Mouse (Mus musculus): ENCODE results near the gene Ftcd.

Ftcd gene

DNA sequence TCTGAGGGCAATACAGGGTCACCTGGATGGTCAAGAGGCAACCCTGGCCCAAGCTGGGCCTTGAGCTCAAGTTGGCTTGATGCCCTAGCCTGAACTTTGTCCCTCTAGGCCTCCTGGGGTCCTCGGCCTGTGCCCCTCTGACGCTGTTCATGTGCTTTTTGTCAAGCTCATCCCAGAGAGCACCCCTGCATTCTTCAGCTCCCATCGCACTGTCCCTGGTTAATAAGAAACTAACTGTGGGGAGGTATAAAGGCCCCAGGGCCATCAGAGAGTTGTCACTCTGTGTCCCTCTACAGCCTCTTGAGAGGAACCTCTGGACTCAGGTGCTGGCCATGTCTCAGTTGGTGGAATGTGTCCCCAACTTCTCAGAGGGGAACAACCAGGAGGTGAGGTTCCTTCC is at the start of gene Ftcd:
Gene Ftcd, plus strand, starts transcription at position 275 of the 400 bp plus-strand sequence.
- 90% methylated on average over 3 of the region's 3 CpGs for WGBS

DNA sequence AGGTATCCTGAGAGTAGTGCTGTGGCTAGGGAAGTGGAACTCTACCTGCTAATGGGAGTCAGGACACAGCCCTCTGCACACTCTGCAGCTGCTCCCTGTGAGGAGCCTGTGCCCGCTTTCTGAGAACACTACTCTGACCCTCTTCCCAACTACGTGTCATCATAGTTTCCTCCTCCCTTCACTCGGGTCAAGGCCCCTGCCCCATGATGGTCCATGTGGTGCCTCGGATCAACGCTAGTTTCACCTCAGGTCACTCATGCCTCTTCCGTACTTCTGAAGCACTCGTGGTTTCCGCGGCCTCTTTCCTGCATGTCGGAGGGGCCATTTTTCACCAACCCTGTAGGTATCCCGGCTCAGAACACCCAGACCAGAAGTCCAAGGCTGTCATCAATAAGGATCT is 44.5 kb upstream of the Ftcd start:
- 1% methylated on average over 11 of the region's 11 CpGs for WGBS

DNA sequence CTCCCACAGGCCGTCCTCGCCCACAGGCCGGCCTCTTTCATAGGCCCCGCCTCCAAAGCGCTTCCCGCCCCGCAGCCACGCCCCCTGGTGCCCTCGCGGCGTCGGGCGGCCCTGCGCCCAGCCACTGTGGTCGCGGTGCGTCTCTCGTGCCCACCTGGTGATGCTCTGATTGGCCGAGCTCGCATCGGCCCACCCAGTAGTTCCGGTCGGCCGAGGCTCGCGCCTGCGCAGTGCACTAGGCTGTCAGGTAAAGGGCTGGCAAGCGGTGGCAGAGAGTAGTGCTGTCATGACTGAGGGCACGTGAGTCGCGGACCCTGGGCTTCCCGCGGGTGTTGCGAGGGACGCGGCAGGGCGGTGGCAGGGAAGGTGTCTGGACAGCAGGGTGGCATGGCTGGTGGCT is 44.1 kb upstream of the Ftcd start, which contains the start of gene Lss:
Gene Lss, plus strand, starts transcription at position 214 of the 400 bp plus-strand sequence.
- under 1% methylated on average over 37 of the region's 37 CpGs for WGBS

DNA sequence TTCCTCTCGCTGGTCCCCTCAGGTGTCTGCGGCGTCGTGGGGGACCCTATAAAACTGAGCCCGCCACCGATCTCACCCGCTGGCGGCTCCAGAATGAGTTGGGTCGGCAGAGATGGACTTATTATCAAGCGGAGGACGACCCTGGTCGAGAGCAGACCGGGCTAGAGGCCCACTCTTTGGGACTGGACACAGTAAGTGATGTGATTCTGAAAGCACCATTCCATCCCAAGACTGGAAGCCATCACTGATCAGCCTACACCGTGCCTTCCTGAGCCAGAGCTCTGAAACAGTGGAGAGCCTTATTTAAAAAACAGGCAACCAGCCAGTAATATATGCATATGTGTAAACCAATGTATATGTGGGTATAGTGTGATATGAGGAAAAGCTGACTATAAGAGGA is 43.6 kb upstream of the Ftcd start:
- WGBS, result 2% methylated on average over 14 of the region's 14 CpGs

DNA sequence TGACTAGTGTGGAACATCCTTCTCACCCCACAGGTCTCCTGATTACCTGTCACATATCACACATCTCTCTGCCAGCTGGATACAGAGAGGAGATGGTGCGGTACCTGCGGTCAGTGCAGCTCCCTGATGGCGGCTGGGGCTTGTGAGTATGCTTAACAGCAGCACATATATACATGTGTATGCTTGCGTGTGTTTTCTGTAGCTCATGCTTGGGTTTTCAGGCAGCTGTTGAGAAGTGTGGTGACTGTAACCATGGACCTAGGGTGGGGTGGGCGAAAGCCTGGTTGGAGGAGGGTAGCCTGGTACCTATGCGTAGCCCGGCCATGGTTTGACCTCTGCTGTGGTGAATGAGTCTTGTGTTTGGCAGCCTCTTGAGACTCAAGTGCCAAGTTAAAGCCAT is 39.9 kb upstream of the Ftcd start:
- WGBS, result 93% methylated on average over 7 of the region's 7 CpGs

DNA sequence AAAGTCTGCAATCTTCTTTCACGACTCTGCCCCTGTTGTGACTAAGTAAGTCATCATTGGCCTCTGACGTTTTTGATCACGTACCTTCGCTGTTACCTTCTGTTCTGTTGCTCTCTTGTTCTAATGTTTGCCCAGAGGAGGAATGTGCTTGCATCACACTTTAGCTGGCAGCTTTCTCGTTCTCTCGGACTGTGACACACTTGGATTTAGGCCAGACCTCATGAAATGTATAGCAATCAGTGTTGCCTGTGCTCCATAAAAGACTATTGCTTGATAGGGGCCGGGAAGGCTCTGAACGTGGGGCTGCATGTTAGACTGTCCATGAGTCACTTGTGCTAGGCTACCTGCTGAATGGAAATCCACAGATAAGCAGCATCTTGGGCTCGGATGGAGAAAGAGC is 37.8 kb upstream of the Ftcd start:
- 60% methylated on average over 9 of the region's 9 CpGs for WGBS

DNA sequence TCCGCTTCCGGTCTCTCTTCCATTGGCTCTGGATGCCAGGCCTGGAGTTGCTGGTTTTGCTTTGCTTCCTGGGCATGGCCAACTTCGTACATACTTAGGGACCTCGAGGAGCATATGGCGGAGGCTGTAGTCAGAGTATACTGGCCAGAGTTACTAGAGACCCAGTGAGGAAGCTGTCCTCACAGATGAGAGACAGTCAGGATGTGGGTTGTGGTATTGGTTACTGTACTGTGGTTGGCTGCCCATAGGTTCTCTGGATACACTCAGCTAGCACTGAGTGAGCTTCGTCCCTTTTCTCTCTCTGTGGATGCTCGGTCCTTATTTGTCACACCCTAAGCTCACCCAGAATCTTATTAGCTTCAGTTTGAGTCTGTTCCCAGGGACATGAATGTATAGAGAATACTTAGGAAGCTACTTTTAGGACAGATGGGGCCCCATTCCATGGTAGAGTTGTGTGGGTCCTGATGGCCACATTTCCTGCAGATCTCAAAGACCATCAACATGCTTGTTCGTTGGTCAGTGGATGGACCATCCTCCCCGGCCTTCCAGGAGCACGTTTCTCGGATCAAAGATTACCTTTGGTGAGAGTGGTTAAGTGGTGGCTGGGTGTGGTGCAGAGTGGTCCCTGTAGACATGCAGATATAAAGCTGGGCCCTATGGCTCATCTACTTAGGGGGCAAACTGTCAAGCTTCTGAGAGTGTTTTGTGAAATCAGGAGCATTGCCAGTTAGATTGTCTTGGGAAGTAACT is 33.9 kb upstream of the Ftcd start:
- 94% methylated on average over 11 of the region's 11 CpGs for WGBS

DNA sequence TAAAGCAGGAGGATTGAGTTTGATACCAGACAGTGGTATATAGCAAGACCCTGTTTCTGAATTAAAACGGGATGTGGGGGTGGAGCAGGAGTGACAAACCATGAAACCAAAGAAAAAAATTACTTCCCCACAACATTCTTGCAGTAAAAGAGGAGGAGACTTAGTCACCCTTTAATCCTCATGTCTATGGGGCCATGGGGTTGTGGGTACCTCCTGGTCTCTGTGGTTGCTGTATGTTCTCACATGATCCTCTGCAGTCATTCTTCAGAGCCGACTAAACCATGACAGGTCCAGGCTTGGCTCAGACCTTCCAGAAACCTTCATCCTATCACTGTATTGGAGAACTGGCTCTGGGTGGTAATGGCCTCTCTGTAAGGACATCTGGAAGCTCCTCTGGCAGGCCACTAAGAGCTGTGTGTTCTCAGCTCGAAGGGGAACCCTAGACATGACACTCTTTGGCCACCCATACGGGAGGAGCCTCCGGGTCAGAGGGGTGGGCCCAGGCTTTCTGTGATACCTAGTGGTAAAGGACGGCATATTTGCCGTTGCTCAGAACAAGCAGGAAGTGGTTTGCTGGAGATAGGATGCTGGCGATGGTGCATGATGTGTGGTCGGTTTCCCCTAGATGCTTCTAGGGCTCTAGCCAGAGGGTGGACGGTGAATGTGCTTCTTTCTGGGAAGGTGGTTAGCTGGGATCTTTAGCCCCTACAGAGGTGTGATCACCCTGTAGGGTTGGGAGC is 32.6 kb upstream of the Ftcd start:
- WGBS, result 86% methylated on average over 10 of the region's 10 CpGs

DNA sequence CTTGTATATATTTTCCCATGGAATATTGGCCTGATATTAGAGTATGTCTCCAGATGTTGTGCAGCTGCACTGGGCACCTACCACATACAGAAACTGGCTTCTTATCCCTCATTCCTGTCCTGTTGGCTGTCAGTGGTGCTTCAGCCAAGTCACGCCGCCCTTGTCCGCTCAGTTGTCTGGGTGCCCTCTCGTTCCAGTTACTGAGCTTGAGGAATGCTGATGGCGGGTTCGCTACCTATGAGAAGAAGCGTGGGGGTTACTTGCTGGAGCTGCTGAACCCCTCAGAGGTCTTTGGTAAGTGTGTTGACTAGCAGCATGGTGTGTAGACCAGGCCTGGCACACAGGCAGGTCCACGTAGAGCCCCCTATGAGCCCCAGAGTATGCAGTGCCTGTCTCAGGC is 28.9 kb upstream of the Ftcd start:
- WGBS, result 94% methylated on average over 8 of the region's 8 CpGs

DNA sequence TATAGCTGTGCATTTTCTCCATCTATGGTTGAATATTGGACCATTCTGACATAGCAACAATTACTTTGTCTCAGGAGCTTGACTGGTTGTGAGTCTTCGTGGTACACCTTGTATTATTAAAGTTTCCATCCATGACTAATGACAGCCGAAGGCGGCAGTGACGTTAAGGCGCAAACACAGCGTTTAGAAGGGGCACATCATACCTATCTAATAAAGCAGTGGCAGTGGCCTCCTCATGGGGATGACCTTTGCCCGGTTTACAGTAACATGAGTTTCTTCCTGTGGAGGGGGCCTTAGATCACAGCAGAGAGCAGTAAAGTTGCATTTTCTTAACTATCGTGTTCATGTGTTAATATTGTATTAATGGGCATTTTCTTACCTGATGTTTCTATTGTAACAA is 27.2 kb upstream of the Ftcd start:
- 94% methylated on average over 8 of the region's 8 CpGs for WGBS

DNA sequence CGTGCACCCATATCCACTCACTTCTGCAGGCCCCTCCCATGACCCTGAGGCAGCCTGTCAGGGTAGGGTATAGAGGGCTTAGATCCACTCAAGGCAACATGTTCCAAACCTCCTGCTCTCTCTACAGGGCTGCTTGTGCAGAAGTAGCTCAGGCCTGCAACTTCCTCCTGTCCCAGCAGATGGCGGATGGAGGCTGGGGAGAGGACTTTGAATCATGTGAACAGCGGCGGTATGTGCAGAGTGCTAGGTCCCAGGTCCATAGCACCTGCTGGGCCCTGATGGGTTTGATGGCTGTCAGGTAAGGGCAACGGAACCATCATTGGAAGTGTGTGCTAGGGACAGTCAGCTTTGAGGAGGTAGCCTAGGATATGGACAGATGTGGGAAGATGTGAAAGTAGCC is 25.0 kb upstream of the Ftcd start:
- 91% methylated on average over 5 of the region's 5 CpGs for WGBS

DNA sequence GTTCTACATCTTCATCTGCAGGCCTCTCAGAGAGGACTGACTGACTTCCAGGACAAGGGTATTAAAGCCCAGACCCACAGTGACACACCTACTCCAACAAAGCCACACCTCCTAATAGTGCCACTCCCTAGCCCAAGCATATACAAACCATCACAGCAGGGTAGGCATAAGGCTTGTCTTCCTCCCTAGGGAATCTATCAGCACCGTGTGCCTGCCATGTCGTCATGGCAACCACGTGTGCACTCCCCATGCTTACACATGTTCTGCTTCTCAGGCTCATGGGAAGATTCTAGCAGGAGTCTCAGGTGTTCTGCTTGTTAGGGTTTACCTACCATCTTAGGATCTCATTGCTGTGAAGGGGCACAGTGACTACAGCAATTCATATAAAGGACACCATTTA is 23.9 kb upstream of the Ftcd start:
- 62% methylated on average over 3 of the region's 3 CpGs for WGBS

DNA sequence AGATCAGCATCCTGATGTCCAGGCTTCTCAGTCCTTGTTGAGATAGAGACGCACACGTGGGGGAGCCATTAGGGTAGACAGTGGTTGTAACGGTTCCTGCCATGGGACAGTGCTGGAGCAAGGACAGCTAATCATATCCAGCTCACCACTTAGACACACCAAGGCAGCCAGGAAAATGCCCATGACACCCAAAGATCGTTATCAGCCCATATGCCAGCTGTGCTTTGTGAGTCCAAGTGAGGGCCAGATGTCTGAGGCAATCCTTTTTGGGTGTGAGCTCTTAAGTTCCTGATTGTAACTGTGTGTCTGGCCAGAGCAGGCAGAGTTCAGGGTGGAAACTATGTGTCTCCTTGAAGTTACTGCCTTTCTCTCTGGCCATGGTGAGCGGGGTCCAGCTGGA is 21.4 kb upstream of the Ftcd start:
- WGBS, result 92% methylated on average over 5 of the region's 5 CpGs

DNA sequence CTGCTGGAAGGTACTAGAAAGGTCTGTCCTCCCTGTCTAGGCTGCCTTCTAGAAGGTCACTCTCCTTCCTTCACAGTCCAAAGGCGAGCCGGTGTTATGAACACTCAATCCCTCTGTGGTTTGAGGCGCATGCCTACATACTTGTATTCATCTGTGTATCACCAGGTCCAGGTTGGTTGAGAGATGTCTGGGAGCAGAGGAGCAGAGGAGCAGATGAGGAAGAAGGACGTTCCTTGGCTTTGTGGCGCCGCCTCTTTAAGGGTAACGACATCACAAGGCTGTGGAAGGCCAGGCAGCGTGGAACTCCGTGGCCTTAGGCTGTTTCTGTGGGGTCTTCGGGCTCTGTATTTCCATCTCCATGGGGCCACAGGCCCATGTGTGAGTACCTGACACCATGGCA is 13.5 kb upstream of the Ftcd start, which contains the start of gene Spatc1l:
Gene Spatc1l, plus strand, starts transcription at position 301 of the 400 bp plus-strand sequence.
- WGBS, result 92% methylated on average over 10 of the region's 10 CpGs

DNA sequence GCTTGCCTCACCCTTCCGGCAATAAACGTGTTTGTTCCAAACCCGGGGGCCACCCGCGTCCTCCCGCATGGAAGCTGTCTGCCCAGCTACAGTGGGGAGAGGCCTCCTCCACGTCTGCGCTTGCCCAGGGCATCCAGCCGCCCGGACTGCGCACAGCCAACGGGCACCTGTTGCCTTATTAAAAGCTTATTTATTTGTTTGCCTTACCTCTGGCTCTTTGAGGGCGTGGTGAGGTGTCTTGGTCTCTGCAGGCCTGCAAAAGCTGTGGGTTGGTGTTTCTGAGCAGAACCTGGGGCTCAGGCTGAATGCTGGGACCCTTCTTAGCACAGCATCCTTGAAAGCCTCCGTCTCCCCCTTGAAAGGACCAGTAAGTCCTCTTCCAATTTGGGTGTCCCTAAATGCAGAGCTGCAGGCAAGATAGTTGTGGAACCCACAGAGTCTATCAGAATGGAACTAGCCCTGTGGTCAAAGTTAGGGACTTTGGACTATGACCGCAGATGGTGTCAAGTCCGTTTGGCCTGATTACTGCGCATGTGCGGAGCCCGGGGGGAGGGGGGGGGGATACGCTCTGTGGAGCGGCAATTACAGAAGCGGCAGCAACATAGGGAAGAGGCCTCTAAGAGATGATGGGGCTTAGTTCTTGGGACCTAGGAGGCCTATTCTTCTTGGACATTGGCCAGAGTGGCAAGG is 5.3 kb upstream of the Ftcd start:
- 94% methylated on average over 22 of the region's 22 CpGs for WGBS

DNA sequence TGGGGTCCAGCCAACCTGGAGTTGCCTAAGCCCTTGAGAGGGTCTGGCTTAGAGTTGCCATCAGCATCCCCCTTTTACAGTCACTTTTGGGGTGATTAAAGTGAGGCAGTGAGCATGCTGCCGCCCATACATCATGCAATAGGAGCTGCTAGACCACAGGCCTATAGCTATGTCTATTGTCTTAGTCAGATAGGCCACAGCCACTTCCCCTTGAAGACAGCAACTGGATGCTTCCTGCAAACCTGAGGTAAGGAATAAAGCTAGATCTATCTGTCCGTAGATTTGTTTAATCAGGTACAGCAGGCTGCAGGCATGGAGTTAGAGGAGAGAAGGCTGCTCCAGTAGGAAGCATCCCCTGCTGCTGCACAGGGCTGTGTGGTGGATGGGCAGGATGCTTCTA is 4.4 kb upstream of the Ftcd start:
- WGBS, result 88% methylated on average over 2 of the region's 2 CpGs

DNA sequence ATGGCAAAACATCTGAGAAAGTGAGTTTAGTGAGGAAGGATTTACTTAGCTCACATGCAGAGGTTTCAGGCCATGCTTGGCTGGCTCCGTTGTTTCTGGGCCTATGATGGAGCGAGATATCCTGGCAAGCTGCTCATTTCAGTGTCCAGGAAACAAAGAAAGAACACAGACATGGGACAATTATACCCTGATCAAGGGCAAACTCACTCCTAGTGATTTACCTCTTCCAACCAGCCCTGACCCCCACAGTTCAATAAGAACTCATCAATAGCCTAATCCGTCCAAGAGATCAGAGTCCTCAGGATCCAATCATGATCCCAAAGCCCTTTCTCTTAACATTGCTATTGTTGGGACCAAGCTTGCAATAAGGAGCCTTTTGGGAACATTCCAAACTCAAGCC is 3.3 kb upstream of the Ftcd start:
- WGBS, result 71% methylated on average over 3 of the region's 3 CpGs

DNA sequence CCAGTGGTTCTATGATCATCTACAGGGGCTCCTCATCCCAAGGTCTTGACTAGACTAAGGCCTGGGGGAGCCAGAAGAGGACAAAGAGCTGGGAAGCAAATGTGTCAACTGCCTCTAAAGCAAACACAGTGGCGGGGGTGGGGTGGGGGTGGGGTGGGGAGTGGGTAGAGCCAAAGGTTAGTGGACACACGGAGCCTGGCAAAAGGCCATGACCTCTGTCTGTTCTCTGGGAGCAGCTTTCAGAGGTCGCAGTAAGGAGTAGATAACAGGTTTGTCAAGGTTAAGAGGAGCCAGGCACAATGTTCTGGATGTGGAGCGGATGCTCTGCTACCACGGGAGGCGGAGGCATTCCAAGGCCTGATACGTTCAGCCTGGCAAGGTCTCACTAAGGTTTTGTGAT is 1.5 kb downstream of the Ftcd start:
- 86% methylated on average over 7 of the region's 7 CpGs for WGBS

DNA sequence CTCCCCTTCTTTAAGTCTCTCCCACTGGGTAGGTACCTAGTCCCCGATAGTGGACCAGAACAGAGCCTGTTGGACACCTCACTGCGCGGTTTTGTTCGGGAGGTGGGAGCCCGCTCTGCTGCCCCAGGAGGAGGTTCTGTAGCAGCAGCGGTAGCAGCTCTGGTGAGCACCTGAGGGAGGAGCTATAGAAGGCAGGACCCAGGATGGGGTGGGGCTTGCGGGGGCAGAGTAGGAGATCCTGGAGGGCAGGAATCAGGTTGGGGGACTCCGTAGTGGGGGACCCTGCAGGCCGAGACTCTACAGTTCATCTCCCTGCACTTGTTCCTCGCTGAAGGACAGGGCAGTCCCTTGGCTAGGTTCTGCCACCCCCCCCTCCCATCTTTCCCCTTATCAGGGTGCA is 8.7 kb downstream of the Ftcd start:
- WGBS, result 40% methylated on average over 10 of the region's 10 CpGs

DNA sequence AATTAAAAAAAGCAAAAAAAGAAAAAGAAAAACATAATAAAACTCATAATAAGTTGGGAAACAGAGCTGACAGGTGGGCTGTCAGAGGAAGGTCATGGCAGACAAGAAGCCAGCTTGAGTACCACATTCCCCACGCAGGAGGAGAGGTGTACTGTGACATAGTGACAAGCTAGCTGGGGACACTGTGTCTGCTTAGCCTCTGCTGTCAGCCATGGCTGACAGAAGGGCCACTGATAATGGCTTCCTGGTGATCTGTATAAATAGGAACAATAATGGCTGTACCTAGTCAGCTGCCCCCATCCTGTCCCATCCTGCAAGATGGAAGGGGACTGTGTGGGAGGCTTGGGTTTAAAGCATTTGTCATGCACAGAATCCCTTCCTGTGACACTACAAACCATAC is 10.7 kb downstream of the Ftcd start:
- 86% methylated on average over 1 of the region's 1 CpGs for WGBS

DNA sequence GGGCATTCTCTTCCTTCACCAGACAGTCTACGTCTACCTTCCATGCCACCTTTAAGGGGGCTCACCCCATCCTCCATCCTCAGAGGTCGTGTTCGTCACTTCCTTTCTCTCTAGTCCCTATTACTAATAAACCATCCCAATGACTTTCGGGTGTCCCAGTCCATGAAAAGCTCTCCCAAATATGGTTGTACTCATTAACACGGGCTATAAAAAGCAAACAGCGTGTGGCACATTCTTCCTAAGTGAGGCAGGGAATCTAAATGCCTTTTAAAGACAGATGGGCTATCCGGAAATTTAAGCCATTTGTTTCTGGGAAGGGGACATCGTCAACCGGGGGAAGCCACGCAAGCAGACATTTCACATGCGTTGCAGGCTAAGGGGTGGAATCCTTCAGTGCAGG is 14.7 kb downstream of the Ftcd start:
- 58% methylated on average over 11 of the region's 11 CpGs for WGBS

DNA sequence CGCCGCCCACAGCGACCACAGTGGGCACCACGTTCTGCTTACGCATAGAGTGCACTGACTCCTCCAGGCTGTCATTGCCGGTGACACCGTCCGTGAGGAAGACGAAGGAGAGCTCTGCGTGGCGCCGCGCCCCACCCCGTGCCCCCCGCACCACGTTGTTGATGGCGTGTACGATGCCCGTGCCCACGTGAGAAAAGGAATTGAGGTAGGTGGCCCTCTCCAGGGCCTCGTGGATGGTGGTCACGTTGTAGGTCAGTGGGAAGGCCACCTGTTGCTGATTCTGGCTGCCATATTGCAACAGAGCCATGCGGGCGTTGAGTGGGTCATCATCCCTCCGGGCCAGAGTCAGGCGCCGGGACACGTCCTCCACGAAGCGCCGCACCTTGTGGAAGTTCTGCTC is 20.9 kb downstream of the Ftcd start:
- 93% methylated on average over 31 of the region's 31 CpGs for WGBS

DNA sequence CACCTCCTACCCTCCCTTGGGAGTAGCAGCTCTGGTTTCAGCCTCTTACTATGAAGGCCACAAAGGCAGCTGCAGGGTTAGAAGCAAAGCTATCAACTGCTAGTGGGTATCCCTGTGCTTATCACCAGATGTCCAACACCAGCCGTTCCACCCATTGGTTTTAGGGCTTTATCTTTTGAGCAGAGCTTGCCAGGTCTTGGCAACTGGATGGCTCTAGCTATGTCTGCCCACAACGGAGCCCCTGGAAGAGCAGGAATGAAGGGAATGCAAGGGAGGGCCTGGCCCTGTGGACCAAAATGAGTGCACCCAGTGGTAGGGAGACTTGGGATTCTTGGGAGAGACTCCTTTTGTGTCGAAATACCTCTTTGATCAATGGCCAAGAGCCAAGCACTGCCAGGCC is 27.2 kb downstream of the Ftcd start:
- 75% methylated on average over 3 of the region's 3 CpGs for WGBS
